Mouse (Mus musculus) CH12.LX (cell line): Measurements from ENCODE around the gene Olfr1102. TPM values are rescaled to one million over a fixed set of nuclear protein-coding genes. Genes with fewer than 3 reads are reported as not detected.

Experiments
- DNase-seq: peaks from one replicate; pipeline ENCODE4 v3.0.0-alpha.2; 2013; ENCODE audit errors: extremely low read depth
- H3K27ac ChIP-seq: 2 replicates; pipeline ENCODE4 v1.5.1; 2012; ENCODE audit warnings: low read depth, mild to moderate bottlenecking, control low read depth, moderate library complexity; ENCODE audit not compliant: insufficient read depth
- H3K27me3 ChIP-seq: replicated peaks from 2 replicates; pipeline ENCODE3; 2012; ENCODE audit warnings: inconsistent platforms
- H3K36me3 ChIP-seq, 2 experiments: replicated peaks in 1 of 2; 2 replicates each; pipeline versions ENCODE3 to v1.6.1; 2012; ENCODE audit warnings: inconsistent platforms in 1 of 2, low read length in 1 of 2, mild to moderate bottlenecking in 1 of 2, mixed read lengths in 1 of 2, moderate library complexity in 1 of 2; ENCODE audit not compliant: control insufficient read depth in 1 of 2, insufficient read depth in 1 of 2
- H3K4me1 ChIP-seq, 2 experiments: 2 replicates each; pipeline ENCODE4 v1.6.1; 2012; ENCODE audit warnings: inconsistent platforms in 1 of 2, moderate library complexity in 1 of 2; ENCODE audit not compliant: insufficient read depth in 2 of 2, control insufficient read depth in 1 of 2
- H3K4me2 ChIP-seq: 2 replicates; pipeline ENCODE4 v1.6.1; 2012; ENCODE audit warnings: low read depth, mild to moderate bottlenecking, control low read depth; ENCODE audit not compliant: poor library complexity, insufficient read depth, severe bottlenecking
- H3K4me3 ChIP-seq, 3 experiments: fragments of 150-350 bp in 1 of 3; sonication (generic) in 1 of 3; replicated peaks in 1 of 3; 2 replicates each; pipeline versions ENCODE3 to v1.5.1; 2011 to 2012; ENCODE audit warnings: low read depth in 2 of 3, low read length in 2 of 3, mild to moderate bottlenecking in 2 of 3, moderate library complexity in 2 of 3, control low read depth in 1 of 3, improper control_type of control experiment in 1 of 3, inconsistent platforms in 1 of 3, mixed read lengths in 1 of 3; ENCODE audit not compliant: poor library complexity in 1 of 3
- H3K79me2 ChIP-seq: replicated peaks from 2 replicates; pipeline ENCODE4 v1.6.1; 2012; ENCODE audit warnings: mild to moderate bottlenecking, moderate library complexity; ENCODE audit not compliant: control insufficient read depth, poor library complexity, insufficient read depth, severe bottlenecking; ENCODE audit errors: extremely low read depth
- H3K9ac ChIP-seq: 2 replicates; pipeline ENCODE4 v1.6.1; 2012; ENCODE audit warnings: low read depth, mild to moderate bottlenecking, control low read depth, moderate library complexity; ENCODE audit not compliant: insufficient read depth
- H3K9me3 ChIP-seq: replicated peaks from 2 replicates; pipeline ENCODE3; 2012; ENCODE audit warnings: low read length, inconsistent platforms, mixed read lengths
- BHLHE40 ChIP-seq: IDR thresholded peaks from 2 replicates; pipeline ENCODE4 v1.6.1; 2011; ENCODE audit warnings: mild to moderate bottlenecking, low read depth, low read length, improper control_type of control experiment
- CHD2 ChIP-seq: IDR thresholded peaks from 2 replicates; pipeline ENCODE4 v1.6.1; 2011; ENCODE audit warnings: low read length, improper control_type of control experiment
- CTCF ChIP-seq, 2 experiments: IDR thresholded peaks in 1 of 2; conservative IDR thresholded peaks in 1 of 2; 2 replicates each; pipeline ENCODE4 v1.5.1; 2011 to 2012; ENCODE audit warnings: low read depth in 2 of 2, low read length in 2 of 2, improper control_type of control experiment in 1 of 2, inconsistent platforms in 1 of 2, mild to moderate bottlenecking in 1 of 2, moderate library complexity in 1 of 2
- E2F4 ChIP-seq: IDR thresholded peaks from 2 replicates; pipeline ENCODE4 v1.6.1; 2011; ENCODE audit warnings: low read depth, low read length, improper control_type of control experiment; ENCODE audit not compliant: insufficient replicate concordance
- ELF1 ChIP-seq: IDR thresholded peaks from 2 replicates; pipeline ENCODE4 v1.6.1; 2014; ENCODE audit warnings: low read depth, mild to moderate bottlenecking, inconsistent platforms, low read length, improper control_type of control experiment
- ETS1 ChIP-seq: conservative IDR thresholded peaks from 2 replicates; pipeline ENCODE4 v1.6.1; 2012; ENCODE audit warnings: low read depth, mild to moderate bottlenecking, inconsistent platforms, low read length, improper control_type of control experiment, moderate library complexity
- GABPA ChIP-seq: IDR thresholded peaks from 2 replicates; pipeline ENCODE4 v1.6.1; 2012; ENCODE audit warnings: low read depth, low read length, improper control_type of control experiment, inconsistent platforms; ENCODE audit not compliant: insufficient replicate concordance
- HCFC1 ChIP-seq: IDR thresholded peaks from 2 replicates; pipeline ENCODE4 v1.6.1; 2012; ENCODE audit warnings: low read depth, mild to moderate bottlenecking, inconsistent platforms, low read length, improper control_type of control experiment
- JUN ChIP-seq: IDR thresholded peaks from 2 replicates; pipeline ENCODE4 v1.6.1; 2011; ENCODE audit warnings: low read depth, mild to moderate bottlenecking, low read length, improper control_type of control experiment, moderate library complexity; ENCODE audit not compliant: insufficient read depth
- JUND ChIP-seq: conservative IDR thresholded peaks from 2 replicates; pipeline ENCODE4 v1.6.1; 2011; ENCODE audit warnings: low read depth, low read length, improper control_type of control experiment
- MAX ChIP-seq: IDR thresholded peaks from 2 replicates; pipeline ENCODE4 v1.6.1; 2011; ENCODE audit warnings: low read length, improper control_type of control experiment
- MAZ ChIP-seq: IDR thresholded peaks from 2 replicates; pipeline ENCODE4 v1.6.1; 2012; ENCODE audit warnings: low read depth, mild to moderate bottlenecking, inconsistent platforms, low read length, improper control_type of control experiment, moderate library complexity
- MEF2A ChIP-seq: IDR thresholded peaks from 2 replicates; pipeline ENCODE4 v1.6.1; 2014; ENCODE audit warnings: low read depth, mild to moderate bottlenecking, inconsistent platforms, low read length, improper control_type of control experiment, borderline replicate concordance
- MYC ChIP-seq: IDR thresholded peaks from 2 replicates; pipeline ENCODE4 v1.6.1; 2011; ENCODE audit warnings: low read depth, mild to moderate bottlenecking, improper control_type of control experiment, low read length
- NELFE ChIP-seq: IDR thresholded peaks from 2 replicates; pipeline ENCODE4 v1.6.1; 2011; ENCODE audit warnings: low read depth, low read length, improper control_type of control experiment
- PAX5 ChIP-seq: IDR thresholded peaks from 2 replicates; pipeline ENCODE4 v1.6.1; 2012; ENCODE audit warnings: low read length, inconsistent platforms, mixed read lengths
- RAD21 ChIP-seq: IDR thresholded peaks from 2 replicates; pipeline ENCODE4 v1.6.1; 2011; ENCODE audit warnings: low read depth, mild to moderate bottlenecking, low read length, improper control_type of control experiment, moderate library complexity
- RCOR1 ChIP-seq: conservative IDR thresholded peaks from 2 replicates; pipeline ENCODE4 v1.6.1; 2012; ENCODE audit warnings: low read depth, mild to moderate bottlenecking, inconsistent platforms, low read length, improper control_type of control experiment
- SIN3A ChIP-seq: IDR thresholded peaks from 2 replicates; pipeline ENCODE4 v1.6.1; 2012; ENCODE audit warnings: low read length, improper control_type of control experiment, inconsistent platforms
- SMC3 ChIP-seq: IDR thresholded peaks from 2 replicates; pipeline ENCODE4 v1.6.1; 2011; ENCODE audit warnings: low read depth, low read length, improper control_type of control experiment
- TBP ChIP-seq: conservative IDR thresholded peaks from 2 replicates; pipeline ENCODE4 v1.6.1; 2011; ENCODE audit warnings: low read depth, low read length, improper control_type of control experiment
- UBTF ChIP-seq: IDR thresholded peaks from 2 replicates; pipeline ENCODE4 v1.6.1; 2012; ENCODE audit warnings: low read depth, mild to moderate bottlenecking, inconsistent platforms, low read length, improper control_type of control experiment, moderate library complexity
- USF1 ChIP-seq: IDR thresholded peaks from 2 replicates; pipeline ENCODE4 v1.6.1; 2014; ENCODE audit warnings: low read depth, mild to moderate bottlenecking, inconsistent platforms, low read length, improper control_type of control experiment
- ZMIZ1 ChIP-seq: IDR thresholded peaks from 2 replicates; pipeline ENCODE4 v1.6.1; 2012; ENCODE audit warnings: low read depth, mild to moderate bottlenecking, inconsistent platforms, low read length, improper control_type of control experiment
- ZNF384 ChIP-seq: IDR thresholded peaks from 2 replicates; pipeline ENCODE4 v1.6.1; 2012; ENCODE audit warnings: low read depth, low read length, improper control_type of control experiment, inconsistent platforms
- dilution Hi-C: fragments of 300-500 bp; cut with MboI; formaldehyde crosslinking; loops from 2 replicates; pipeline ENCODE4 v1.14.3; 2020; ENCODE audit warnings: low sequenced_read_pairs; ENCODE audit not compliant: extremely low pct_unique_long_range_greater_than_20kb, extremely low pct_ligation_motif_present
- in situ Hi-C: fragments of 300-500 bp; cut with MboI; formaldehyde crosslinking; loops from 3 replicates; pipeline ENCODE4 v1.14.3; 2019; ENCODE audit warnings: low sequenced_read_pairs, low pct_ligation_motif_present, low pct_unique_long_range_greater_than_20kb, mixed read lengths
- polyA plus RNA-seq: library from polyadenylated mRNA; unstranded; fragments of >175 nt; gene quantifications from 2 replicates; pipeline ENCODE4 v1.2.1, GENCODE M21; 2012; ENCODE audit warnings: low read depth; ENCODE audit not compliant: insufficient read length
- total RNA-seq, 2 experiments: library from RNA; depleted of rRNA; stranded (reverse); fragments of 300-350 nt in 1 of 2; fragments of >200 nt in 1 of 2; gene quantifications; 2 replicates each; pipeline ENCODE4 v1.2.3; 2012 to 2014

Gene Olfr1102
- not detected in 2 replicates for total RNA-seq (2012; rRNA removed)
- total RNA-seq (2014; rRNA removed), result not detected in 2 replicates
- not detected in 2 replicates for polyA plus RNA-seq

GRCm38 (mm10) chr2:86998098-86998497, at the start of gene Olfr1102:
TSS of gene Olfr1102 (plus strand) at chr2:86998398.
- Histone ChIP-seq H3K4me3 (no peak within 1 kb of the TSS), H3K36me3 (no peaks in the 10 kb centered on the region), H3K27ac (no peak within 1 kb of the TSS), H3K79me2 (no peaks in the 10 kb centered on the region), H3K4me2 (no peak within 1 kb of the TSS), H3K27me3 (no peaks in the 10 kb centered on the region), H3K9me3 (peaks cover 12% of the 10 kb centered on the region), H3K4me1 (no peaks in the 10 kb centered on the region), H3K9ac (no peak within 1 kb of the TSS)
- dilution Hi-C loops, result no loop called here
- no peak for TF ChIP-seq BHLHE40
- no peak for TF ChIP-seq MYC
- no peak for TF ChIP-seq JUN
- TF ChIP-seq CTCF (conservative IDR thresholded peaks at IDR 0.05 in 1 of 2, IDR thresholded peaks at IDR 0.05 in 1 of 2; ENCODE audit: low read depth in 2 of 2, low read length in 2 of 2), result no peak
- no peak for TF ChIP-seq ETS1
- TF ChIP-seq TBP, result no peak
- TF ChIP-seq ZNF384, result no peak
- no peak for TF ChIP-seq SIN3A
- TF ChIP-seq HCFC1, result no peak
- no peak for TF ChIP-seq MEF2A
- TF ChIP-seq PAX5, result no peak
- no peak for TF ChIP-seq E2F4
- TF ChIP-seq ZMIZ1, result no peak
- no peak for TF ChIP-seq CHD2
- TF ChIP-seq RCOR1, result no peak
- TF ChIP-seq RAD21, result no peak
- TF ChIP-seq NELFE, result no peak
- TF ChIP-seq USF1, result no peak
- TF ChIP-seq JUND, result no peak
- in situ Hi-C loops, result no loop called here
- no peak for DNase-seq

GRCm38 (mm10) chr2:86960593-86960992, 37.6 kb upstream of the Olfr1102 start, which contains the start of gene Olfr1099:
TSS of gene Olfr1099 (minus strand) at chr2:86960693.
- Histone ChIP-seq H3K4me1 (no peaks in the 10 kb centered on the region), H3K9ac (no peak within 1 kb of the TSS), H3K27ac (no peak within 1 kb of the TSS), H3K9me3 (peaks cover 9% of the 10 kb centered on the region), H3K27me3 (no peaks in the 10 kb centered on the region), H3K4me2 (no peak within 1 kb of the TSS), H3K4me3 (no peak within 1 kb of the TSS), H3K36me3 (no peaks in the 10 kb centered on the region), H3K79me2 (no peaks in the 10 kb centered on the region)
- TF ChIP-seq SMC3 (no peak), SIN3A (no peak), MAZ (no peak), BHLHE40 (no peak), USF1 (no peak), ELF1 (no peak), MAX (no peak), GABPA (no peak), TBP (no peak), PAX5 (no peak), NELFE (no peak), E2F4 (no peak), CHD2 (no peak), UBTF (no peak)
- DNase-seq, result no peak
- in situ Hi-C loops (no loop called here), dilution Hi-C loops (no loop called here)
